Mouse (Mus musculus) hindbrain, embryonic 10.5 days (tissue): Measurements from ENCODE around the gene Plg. TPM values are rescaled to one million over a fixed set of nuclear protein-coding genes. Genes with fewer than 3 reads are reported as not detected.
A peak's percentile ranks its signal among the peaks of the same experiment; 100 is the strongest.

ENCODE experiments used
- DNase-seq: peaks from one replicate; pipeline ENCODE4 v3.0.0-alpha.2; 2017; ENCODE audit warnings: low spot score
- H3K27ac ChIP-seq: fragments of 300-500 bp; sonication (generic); 2 replicates; pipeline ENCODE4 v1.5.1; 2016; ENCODE audit warnings: mild to moderate bottlenecking, moderate library complexity
- H3K27me3 ChIP-seq: fragments of 300-500 bp; sonication (generic); 2 replicates; pipeline ENCODE4 v1.6.1; 2016; ENCODE audit warnings: mild to moderate bottlenecking; ENCODE audit not compliant: poor library complexity, insufficient read depth, severe bottlenecking
- H3K36me3 ChIP-seq: fragments of 300-500 bp; sonication (generic); 2 replicates; pipeline ENCODE4 v1.6.1; 2016; ENCODE audit warnings: mild to moderate bottlenecking, moderate library complexity
- H3K4me1 ChIP-seq: fragments of 300-500 bp; sonication (generic); replicated peaks from 2 replicates; pipeline ENCODE4 v1.6.1; 2016; ENCODE audit warnings: mild to moderate bottlenecking
- H3K4me3 ChIP-seq: fragments of 300-500 bp; sonication (generic); 2 replicates; pipeline ENCODE4 v1.5.1; 2016; ENCODE audit warnings: mild to moderate bottlenecking, moderate library complexity
- H3K9me3 ChIP-seq: fragments of 300-500 bp; sonication (generic); 2 replicates; pipeline ENCODE4 v1.6.1; 2016; ENCODE audit warnings: mild to moderate bottlenecking, moderate library complexity
- WGBS: fragments of 180-500 bp; shearing (Covaris S2); methylation state at CpG from one replicate; pipeline ENCODE4 v1.1.7; 2016; 5-methylcytosine and 5-hydroxymethylcytosine counted together
- polyA plus RNA-seq: library from polyadenylated mRNA; unstranded; fragments of >200 nt; fragmentation: Nextera tagmentation; extraction: Ambion mirVana; gene quantifications from 2 replicates; pipeline ENCODE4 v1.2.1, GENCODE M21; 2016

Gene Plg
- polyA plus RNA-seq, 1 experiment from 2014 or later, result not detected

- H3K9me3 ChIP-seq, result no peaks in the 10 kb centered on the region
- H3K4me3 ChIP-seq, result no peak overlapping the region
- 89% methylated on average over 11 of the region's 11 CpGs for WGBS
- H3K27me3 ChIP-seq, result no peaks in the 10 kb centered on the region
- peaks cover 5% of the 10 kb centered on the region; the same call in 1 of the 2 replicates for H3K4me1 ChIP-seq
- no peaks in the 10 kb centered on the region for H3K36me3 ChIP-seq
- no peak overlapping the region for H3K27ac ChIP-seq
- no peak for DNase-seq
These were observed 31.0 kb downstream of the Plg start for GRCm38 (mm10) chr17:12409346-12409944.

GRCm38 (mm10) chr17:12412181-12412890, 33.9 kb downstream of the Plg start:
- 71% methylated on average over 10 of the region's 10 CpGs for WGBS
- DNase-seq, result no peak
- Histone ChIP-seq H3K27me3 (no peaks in the 10 kb centered on the region), H3K4me3 (no peak overlapping the region), H3K9me3 (no peaks in the 10 kb centered on the region), H3K4me1 (peaks cover 18% of the 10 kb centered on the region), H3K27ac (no peak overlapping the region), H3K36me3 (no peaks in the 10 kb centered on the region)

- 66% methylated on average over 3 of the region's 3 CpGs for WGBS
- Histone ChIP-seq H3K9me3 (no peaks in the 10 kb centered on the region), H3K27ac (no peak overlapping the region)
These were observed 34.5 kb downstream of the Plg start for GRCm38 (mm10) chr17:12412891-12413237.

DNA sequence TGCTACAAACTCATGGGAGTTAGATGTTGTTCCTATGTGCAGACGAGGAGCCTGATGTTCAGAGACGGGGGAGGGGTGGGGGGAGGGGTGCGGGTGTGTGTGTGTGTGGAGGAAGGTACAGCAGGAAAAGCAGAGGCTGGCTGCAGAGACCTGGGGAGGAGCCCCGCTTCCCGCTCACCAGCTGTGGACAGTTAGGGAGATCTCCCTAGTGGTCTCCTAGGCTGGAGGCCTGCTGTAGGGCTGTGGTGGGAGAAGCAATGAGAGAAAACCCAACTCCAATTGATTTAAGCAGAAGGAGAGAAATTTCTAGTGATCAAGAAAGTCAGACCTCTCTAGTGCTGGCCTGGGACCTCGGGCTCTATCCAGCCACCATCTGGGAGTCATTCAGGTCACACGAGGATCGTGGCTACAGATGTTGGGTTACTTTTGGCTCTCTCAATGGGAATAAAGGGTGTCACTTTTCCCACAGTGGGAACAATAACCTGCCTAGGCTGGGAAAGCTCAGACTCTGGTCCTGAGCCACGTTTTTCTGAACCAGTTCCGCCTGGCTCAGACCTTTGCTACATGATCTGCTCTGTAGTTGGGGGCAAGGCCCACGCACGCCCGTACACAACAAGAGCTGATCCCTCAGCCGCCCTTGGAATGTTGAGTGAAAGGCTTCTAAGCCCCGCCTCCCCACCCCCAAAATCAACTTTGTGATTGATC, 36.8 kb downstream of the Plg start:
- peaks cover 18% of the 10 kb centered on the region for H3K4me1 ChIP-seq
- H3K9me3 ChIP-seq, result no peaks in the 10 kb centered on the region
- no peak overlapping the region for H3K4me3 ChIP-seq
- no peaks in the 10 kb centered on the region for H3K36me3 ChIP-seq
- WGBS, result 44% methylated on average over 15 of the region's 15 CpGs
- H3K27me3 ChIP-seq, result no peaks in the 10 kb centered on the region
- H3K27ac ChIP-seq, result peak overlapping the region; percentile 45; the same call in 1 of the 2 replicates
- DNase-seq, result peak; percentile 27

More at GRCm38 (mm10) chr17:12412891-12413237, 34.5 kb downstream of the Plg start:
- H3K4me1 ChIP-seq, result peaks cover 18% of the 10 kb centered on the region
- no peak for DNase-seq
- no peaks in the 10 kb centered on the region for H3K36me3 ChIP-seq
- H3K27me3 ChIP-seq, result no peaks in the 10 kb centered on the region
- no peak overlapping the region for H3K4me3 ChIP-seq

DNA sequence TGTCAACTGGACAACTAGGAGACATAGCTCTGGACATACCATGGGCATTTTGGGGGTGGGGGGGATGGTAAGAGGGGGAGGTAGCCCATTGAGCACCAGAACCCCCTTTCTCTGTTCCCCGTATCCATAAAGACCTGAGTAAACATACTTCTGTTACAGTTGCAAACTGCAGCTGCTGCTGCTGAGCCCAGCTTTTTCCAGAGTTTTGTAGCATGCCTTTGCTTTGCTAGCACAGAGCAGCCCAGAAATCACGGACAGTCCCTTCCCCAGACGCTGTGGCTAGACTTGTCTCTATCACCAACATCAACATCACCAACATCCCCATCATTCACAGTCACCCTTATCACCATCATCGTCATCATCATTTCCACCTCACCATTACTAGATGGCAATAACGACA, 37.3 kb downstream of the Plg start:
- WGBS, result 66% methylated on average over 5 of the region's 5 CpGs
- DNase-seq, result no peak
- Histone ChIP-seq H3K4me1 (peaks cover 15% of the 10 kb centered on the region), H3K27ac (no peak overlapping the region; the same call in 1 of the 2 replicates), H3K4me3 (no peak overlapping the region), H3K9me3 (no peaks in the 10 kb centered on the region), H3K36me3 (no peaks in the 10 kb centered on the region), H3K27me3 (no peaks in the 10 kb centered on the region)

- Histone ChIP-seq H3K4me3 (no peak overlapping the region), H3K9me3 (no peaks in the 10 kb centered on the region), H3K4me1 (peaks cover 12% of the 10 kb centered on the region), H3K36me3 (no peaks in the 10 kb centered on the region), H3K27me3 (no peaks in the 10 kb centered on the region), H3K27ac (no peak overlapping the region)
- peak; percentile 81 for DNase-seq
- 51% methylated on average over 6 of the region's 6 CpGs for WGBS
These were observed 38.0 kb downstream of the Plg start for GRCm38 (mm10) chr17:12416250-12416895.

DNA sequence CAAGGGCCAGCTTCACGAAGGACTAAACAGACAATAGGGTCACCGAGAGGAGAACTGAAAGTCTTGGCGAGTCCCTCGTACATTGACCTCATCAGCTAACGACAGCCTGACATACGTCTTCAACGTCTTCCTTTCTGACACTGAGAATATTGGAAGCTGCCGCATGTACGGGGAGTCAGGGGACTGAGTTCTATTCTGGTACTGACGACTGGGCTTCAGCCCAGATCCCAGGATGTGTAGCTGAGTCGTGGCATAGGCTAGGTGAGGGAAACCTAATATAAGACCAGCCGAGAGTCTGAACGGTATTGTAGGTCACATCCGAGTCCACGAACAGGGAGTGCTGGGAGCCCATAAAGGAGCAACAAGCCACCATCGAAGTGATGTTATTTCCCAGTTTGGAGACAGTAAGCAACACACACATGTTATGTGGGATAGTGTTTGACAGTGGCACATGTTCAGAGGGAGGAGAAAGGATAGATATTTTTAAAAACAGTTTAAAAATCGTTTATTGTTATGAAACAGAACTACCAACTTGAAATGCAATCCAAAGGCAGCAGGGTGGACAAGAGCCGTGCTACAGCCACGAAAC, 41.2 kb downstream of the Plg start:
- Histone ChIP-seq H3K27me3 (no peaks in the 10 kb centered on the region), H3K4me3 (no peak overlapping the region), H3K27ac (no peak overlapping the region), H3K9me3 (no peaks in the 10 kb centered on the region), H3K4me1 (peaks cover 12% of the 10 kb centered on the region), H3K36me3 (no peaks in the 10 kb centered on the region)
- WGBS, result 76% methylated on average over 19 of the region's 19 CpGs
- no peak for DNase-seq

DNA sequence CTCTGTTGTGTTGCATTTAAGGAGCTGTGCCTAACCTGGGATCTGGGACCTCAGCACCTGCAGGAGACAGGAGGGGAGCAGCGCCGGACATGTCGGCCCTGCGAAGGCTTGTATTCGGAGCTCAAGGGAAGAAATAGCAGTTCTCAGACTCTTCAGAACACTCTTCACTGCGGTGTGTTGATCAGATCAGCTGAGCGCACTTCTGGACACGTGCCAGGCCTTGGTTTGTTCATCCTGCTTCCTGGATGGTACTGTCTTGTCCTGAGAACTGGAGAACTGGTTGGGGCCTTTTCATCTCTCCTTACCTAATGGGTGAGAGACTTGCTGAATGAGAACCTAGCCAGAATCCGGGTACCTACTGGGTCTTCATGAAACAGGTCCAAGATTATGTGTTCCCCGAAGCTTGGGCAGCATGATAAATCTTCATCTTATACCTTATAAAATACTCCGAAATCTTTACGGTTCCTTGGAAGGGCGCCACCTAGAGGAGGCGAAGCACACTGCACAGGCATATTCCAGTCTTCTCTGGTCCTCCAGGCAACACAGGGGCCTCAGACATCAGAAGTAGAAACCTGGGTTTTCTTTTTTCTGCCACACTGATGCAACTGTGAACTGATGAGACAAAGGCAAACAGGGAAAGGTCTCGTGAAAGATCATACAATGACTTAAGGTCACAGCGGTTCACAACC, 42.6 kb downstream of the Plg start:
- Histone ChIP-seq H3K36me3 (no peaks in the 10 kb centered on the region), H3K9me3 (no peaks in the 10 kb centered on the region), H3K27me3 (peaks cover 4% of the 10 kb centered on the region; the same call in 1 of the 2 replicates), H3K4me1 (no peaks in the 10 kb centered on the region), H3K27ac (no peak overlapping the region), H3K4me3 (no peak overlapping the region)
- peak; percentile 18 for DNase-seq
- 67% methylated on average over 16 of the region's 16 CpGs for WGBS

DNA sequence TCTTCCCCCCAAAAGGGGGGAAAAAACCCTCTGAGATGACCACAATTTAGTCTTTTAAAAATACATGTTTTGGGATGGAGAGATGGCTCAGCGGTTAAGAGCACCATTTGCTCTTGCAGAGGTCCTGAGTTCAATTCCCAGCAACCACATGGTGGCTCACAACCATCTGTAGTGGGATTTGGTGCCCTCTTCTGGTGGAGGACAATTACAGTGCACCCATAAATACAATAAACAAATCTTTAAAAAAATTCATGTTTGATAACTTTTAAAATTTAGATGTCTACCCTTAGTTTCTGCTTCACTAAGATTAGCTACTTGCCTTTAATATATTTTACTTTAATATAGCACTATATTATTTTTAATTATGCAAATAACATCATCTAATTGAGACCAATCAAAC, 43.7 kb downstream of the Plg start:
- Histone ChIP-seq H3K4me3 (no peak overlapping the region), H3K4me1 (peaks cover 3% of the 10 kb centered on the region; the same call in 1 of the 2 replicates), H3K27ac (no peak overlapping the region), H3K27me3 (peaks cover 4% of the 10 kb centered on the region; the same call in 1 of the 2 replicates), H3K9me3 (no peaks in the 10 kb centered on the region), H3K36me3 (no peaks in the 10 kb centered on the region)
- DNase-seq, result no peak
- WGBS, result 83% methylated on average over 1 of the region's 1 CpGs

GRCm38 (mm10) chr17:12427156-12427555, 48.7 kb downstream of the Plg start:
- Histone ChIP-seq H3K27ac (peak overlapping the region; percentile 53; the same call in 1 of the 2 replicates), H3K4me1 (peaks cover 33% of the 10 kb centered on the region), H3K36me3 (no peaks in the 10 kb centered on the region), H3K27me3 (peaks cover 7% of the 10 kb centered on the region; the same call in 1 of the 2 replicates), H3K4me3 (no peak overlapping the region), H3K9me3 (no peaks in the 10 kb centered on the region)
- DNase-seq, result no peak
- 50% methylated on average over 3 of the region's 3 CpGs for WGBS

DNA sequence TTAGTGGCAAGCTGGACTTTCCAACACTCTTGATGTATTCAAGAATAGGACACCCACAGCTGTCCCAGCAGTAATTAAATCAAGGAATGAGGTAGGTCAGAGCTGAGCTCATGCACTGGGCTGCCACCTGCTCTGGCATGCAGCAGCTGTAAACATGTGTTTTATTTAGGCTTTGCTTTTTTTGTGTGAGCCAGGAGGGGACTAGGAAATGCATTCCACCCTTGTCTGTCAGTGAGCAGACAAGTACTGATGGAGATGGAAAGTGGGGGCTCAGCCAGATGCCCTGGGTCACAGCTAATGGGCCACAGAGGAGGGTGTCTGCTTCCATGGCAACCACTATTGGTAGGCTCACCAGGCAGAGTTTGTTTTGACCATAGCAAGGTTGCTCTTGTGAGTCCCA, 50.0 kb downstream of the Plg start:
- Histone ChIP-seq H3K27me3 (peaks cover 7% of the 10 kb centered on the region; the same call in 1 of the 2 replicates), H3K4me1 (peaks cover 34% of the 10 kb centered on the region), H3K36me3 (no peaks in the 10 kb centered on the region), H3K9me3 (no peaks in the 10 kb centered on the region), H3K27ac (no peak overlapping the region), H3K4me3 (no peak overlapping the region)
- DNase-seq, result peak; percentile 55

DNA sequence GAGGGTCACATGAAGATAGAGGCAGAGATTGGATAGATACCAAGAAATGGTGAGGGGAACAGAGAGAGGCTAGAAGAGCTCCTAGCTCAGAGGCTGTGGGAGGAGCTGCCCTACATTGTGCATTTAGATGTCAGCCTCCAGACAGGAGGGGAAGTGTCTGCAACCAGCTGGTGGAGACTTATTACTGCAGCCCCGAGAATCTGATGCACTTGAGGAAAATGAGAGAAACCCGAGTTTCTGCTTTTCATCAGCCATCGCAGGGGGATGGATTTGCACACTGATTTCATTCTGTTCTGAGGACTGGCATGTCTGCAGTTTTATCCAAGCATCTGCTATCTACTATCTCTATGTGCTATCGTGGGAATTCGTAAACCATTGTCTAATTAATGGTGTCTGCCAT, 53.3 kb downstream of the Plg start:
- Histone ChIP-seq H3K4me3 (no peak overlapping the region), H3K27ac (no peak overlapping the region), H3K36me3 (no peaks in the 10 kb centered on the region), H3K9me3 (no peaks in the 10 kb centered on the region), H3K4me1 (peaks cover 34% of the 10 kb centered on the region), H3K27me3 (0 out of 2 replicates have a peak, but pooled peaks cover 3% of the 10 kb centered on the region)
- DNase-seq, result no peak
- WGBS, result 74% methylated on average over 5 of the region's 5 CpGs
